Mouse (Mus musculus): ENCODE data around the gene Aanat.

DNA sequence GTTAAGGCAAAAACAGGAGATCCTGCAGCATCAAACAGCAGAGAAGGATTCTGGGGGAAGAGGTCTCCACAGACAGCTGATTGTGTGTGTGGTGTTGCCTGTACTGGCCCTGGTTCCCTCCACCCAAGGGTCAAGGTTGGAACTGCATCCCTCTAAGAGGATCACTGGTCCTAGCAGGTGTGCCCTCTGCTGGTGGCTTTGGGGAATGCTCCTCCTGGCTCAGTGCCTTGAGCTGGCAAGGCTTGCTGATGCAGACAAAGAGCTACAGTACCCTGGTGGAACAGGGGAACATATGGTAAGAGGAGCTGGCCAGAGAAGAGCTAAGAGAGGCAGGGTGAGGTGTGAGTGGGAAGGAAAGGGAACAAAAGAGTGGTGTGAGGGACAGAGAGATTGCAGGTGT is 6.2 kb downstream of the Aanat start:
- TF ChIP-seq USF2 (conservative IDR thresholded peaks at IDR 0.05; ENCODE audit: low read depth, low read length) (no peak), CTCF (conservative IDR thresholded peaks at IDR 0.05 in 1 of 2, IDR thresholded peaks at IDR 0.05 in 1 of 2; ENCODE audit: low read depth in 2 of 2, low read length in 2 of 2) (peak; percentile 99), TBP (conservative IDR thresholded peaks at IDR 0.05; ENCODE audit: low read depth, low read length) (no peak), EP300 (IDR thresholded peaks at IDR 0.05; ENCODE audit: low read length) (no peak), MEF2A (IDR thresholded peaks at IDR 0.05; ENCODE audit: borderline replicate concordance, low read depth, low read length) (no peak), NELFE (IDR thresholded peaks at IDR 0.05; ENCODE audit: low read depth, low read length) (peak; percentile 44; the same call in 1 of the 2 replicates), BHLHE40 (IDR thresholded peaks at IDR 0.05; ENCODE audit: low read depth, low read length) (no peak), JUND (conservative IDR thresholded peaks at IDR 0.05; ENCODE audit: low read depth, low read length) (no peak), MAFK (IDR thresholded peaks at IDR 0.05; ENCODE audit: insufficient replicate concordance, low read length) (no peak)
